Mouse (Mus musculus): ENCODE measurements around the gene Gm21860. TPM values are rescaled to one million over a fixed set of nuclear protein-coding genes. Genes with fewer than 3 reads are reported as not detected.
"Not testable (repeated sequence)": the region's sequence is repeated elsewhere in the genome, so short reads cannot be mapped to it uniquely, and the experiment has no call there.

The Gm21860 gene
- polyA plus RNA-seq, 1 experiment from 2014 or later, result not detected

DNA sequence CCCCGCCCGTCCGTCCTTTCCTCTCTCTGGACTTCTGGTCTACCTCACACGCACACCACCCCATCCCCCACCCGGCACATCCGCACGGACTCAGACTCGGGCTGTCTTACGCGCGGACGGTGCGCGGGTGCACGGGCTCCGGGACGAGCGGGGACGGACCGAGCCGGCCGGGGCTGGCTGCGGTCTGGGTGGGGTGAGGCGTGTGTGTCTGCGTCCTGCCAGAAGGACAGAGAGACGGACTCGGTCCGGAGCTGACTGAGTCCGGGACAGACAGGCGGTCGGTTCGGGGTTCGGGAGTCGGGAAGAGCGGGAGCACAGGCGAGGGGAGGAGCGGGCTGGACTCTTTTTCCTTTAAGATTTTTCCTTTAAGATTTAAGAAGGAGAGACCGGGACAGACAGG, 13.6 kb downstream of the Gm21860 start:
- Histone ChIP-seq H3K9me3 (replicated peaks; ENCODE audit: low read length) (peaks cover 31% of the 10 kb centered on the region), H3K36me3 (ENCODE audit: insufficient read depth, low read length) (peaks cover 37% of the 10 kb centered on the region)
- H3K9ac ChIP-seq (ENCODE audit: low read depth, low read length); H3K4me3 ChIP-seq (replicated peaks; ENCODE audit: low read depth, low read length); H3K4me1 ChIP-seq (replicated peaks; ENCODE audit: insufficient read depth, low read length); H3K27me3 ChIP-seq (ENCODE audit: insufficient read depth, low read length); H3K27ac ChIP-seq; H3K4me2 ChIP-seq (ENCODE audit: low read length): not testable (repeated sequence)
- DNase-seq (ENCODE audit: low spot score), result peak; percentile 58
- ATAC-seq (replicated peaks; ENCODE audit: low FRiP score, low read depth), result peak; percentile 33
- WGBS, result 76% methylated on average over 35 of the region's 38 CpGs

DNA sequence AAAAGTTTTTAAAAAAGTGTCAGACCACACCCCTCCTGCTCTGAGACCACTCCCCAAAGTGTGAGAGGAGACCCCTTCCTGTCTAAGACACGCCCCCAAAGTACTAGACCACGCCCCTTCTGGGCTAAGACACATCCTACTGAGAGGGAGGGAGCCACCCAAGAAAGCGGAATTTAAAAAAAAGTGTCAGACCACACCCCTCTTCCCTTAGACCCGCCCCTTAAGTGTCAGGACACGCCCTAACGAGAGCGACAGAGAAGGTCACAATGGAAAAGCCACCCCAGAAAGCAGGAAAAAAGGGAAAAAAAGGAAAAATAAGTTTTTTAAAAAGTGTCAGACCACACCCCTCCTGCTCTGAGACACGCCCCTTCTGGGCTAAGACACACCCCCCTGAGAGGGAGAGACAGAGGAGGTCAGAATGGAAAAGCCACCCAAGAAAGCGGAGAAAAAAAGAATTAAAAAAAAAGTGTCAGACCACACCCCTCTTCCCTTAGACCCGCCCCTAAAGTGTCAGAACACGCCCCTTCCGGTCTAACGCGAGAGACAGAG, 14.5 kb downstream of the Gm21860 start:
- no peak overlapping the region for H3K4me3 ChIP-seq (replicated peaks; ENCODE audit: low read depth, low read length)
- DNase-seq (ENCODE audit: low spot score) (peak; percentile 81), ATAC-seq (replicated peaks; ENCODE audit: low FRiP score, low read depth) (no peak)
- no peaks in the 10 kb centered on the region for H3K27me3 ChIP-seq (ENCODE audit: insufficient read depth, low read length)
- peaks cover 31% of the 10 kb centered on the region for H3K9me3 ChIP-seq (replicated peaks; ENCODE audit: low read length)
- H3K27ac ChIP-seq, result no peak overlapping the region
- no peak overlapping the region for H3K4me2 ChIP-seq (ENCODE audit: low read length)
- no peak overlapping the region for H3K9ac ChIP-seq (ENCODE audit: low read depth, low read length)
- H3K36me3 ChIP-seq (ENCODE audit: insufficient read depth, low read length), result peaks cover 37% of the 10 kb centered on the region
- no peak for TF ChIP-seq CTCF (IDR thresholded peaks at IDR 0.05; ENCODE audit: low read depth)
- 61% methylated on average over 14 of the region's 14 CpGs for WGBS
- no peaks in the 10 kb centered on the region for H3K4me1 ChIP-seq (replicated peaks; ENCODE audit: insufficient read depth, low read length)

GRCm38 (mm10) chrY:90739531-90740012, 15.0 kb downstream of the Gm21860 start:
- not testable (repeated sequence) for H3K27me3 ChIP-seq (ENCODE audit: insufficient read depth, low read length); H3K4me1 ChIP-seq (replicated peaks; ENCODE audit: insufficient read depth, low read length); DNase-seq (ENCODE audit: low spot score); H3K9ac ChIP-seq (ENCODE audit: low read depth, low read length); H3K4me2 ChIP-seq (ENCODE audit: low read length); H3K27ac ChIP-seq; H3K4me3 ChIP-seq (replicated peaks; ENCODE audit: low read depth, low read length); ATAC-seq (replicated peaks; ENCODE audit: low FRiP score, low read depth)
- peaks cover 37% of the 10 kb centered on the region for H3K36me3 ChIP-seq (ENCODE audit: insufficient read depth, low read length)
- H3K9me3 ChIP-seq (replicated peaks; ENCODE audit: low read length), result peaks cover 31% of the 10 kb centered on the region
- WGBS, result 63% methylated on average over 11 of the region's 11 CpGs

DNA sequence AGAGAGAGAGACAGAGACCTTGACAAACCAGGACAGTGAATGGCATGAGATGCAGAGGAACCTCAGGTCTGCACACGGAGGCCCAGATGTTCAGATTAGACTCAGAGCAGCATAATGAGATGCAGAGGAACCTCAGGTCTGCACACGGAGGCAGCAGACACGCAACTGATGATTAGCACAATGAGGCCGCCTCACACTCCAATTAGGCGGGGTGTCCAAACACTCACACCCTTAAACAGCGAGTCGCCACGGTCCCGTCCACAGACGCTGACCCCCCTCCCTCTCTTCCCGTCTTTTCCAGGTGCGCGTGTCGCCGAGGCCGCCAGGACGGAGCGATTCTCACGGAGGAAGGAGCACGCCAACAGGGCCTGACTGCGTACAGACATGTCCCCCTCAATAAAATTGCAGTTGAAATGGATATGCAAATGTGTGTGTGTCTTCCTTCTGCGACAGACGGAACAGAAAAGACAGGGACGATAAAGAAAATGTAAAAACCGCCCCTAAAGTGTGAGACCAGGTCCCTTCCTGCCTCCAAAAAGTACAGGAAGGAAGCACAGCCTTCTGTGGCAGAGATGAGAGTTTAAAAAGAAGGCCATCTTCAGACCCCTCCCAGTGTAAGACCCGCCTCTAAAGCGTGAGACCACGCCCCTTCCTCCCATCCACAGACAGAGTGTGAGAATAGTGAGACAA, 15.6 kb downstream of the Gm21860 start:
- Histone ChIP-seq H3K36me3 (ENCODE audit: insufficient read depth, low read length) (peaks cover 37% of the 10 kb centered on the region), H3K9me3 (replicated peaks; ENCODE audit: low read length) (peaks cover 31% of the 10 kb centered on the region)
- H3K4me3 ChIP-seq (replicated peaks; ENCODE audit: low read depth, low read length); H3K27ac ChIP-seq; H3K4me1 ChIP-seq (replicated peaks; ENCODE audit: insufficient read depth, low read length); H3K4me2 ChIP-seq (ENCODE audit: low read length); H3K27me3 ChIP-seq (ENCODE audit: insufficient read depth, low read length); H3K9ac ChIP-seq (ENCODE audit: low read depth, low read length): not testable (repeated sequence)
- 81% methylated on average over 28 of the region's 28 CpGs for WGBS
- DNase-seq (ENCODE audit: low spot score), result peak; percentile 67
- ATAC-seq (replicated peaks; ENCODE audit: low FRiP score, low read depth), result peak; percentile 45

DNA sequence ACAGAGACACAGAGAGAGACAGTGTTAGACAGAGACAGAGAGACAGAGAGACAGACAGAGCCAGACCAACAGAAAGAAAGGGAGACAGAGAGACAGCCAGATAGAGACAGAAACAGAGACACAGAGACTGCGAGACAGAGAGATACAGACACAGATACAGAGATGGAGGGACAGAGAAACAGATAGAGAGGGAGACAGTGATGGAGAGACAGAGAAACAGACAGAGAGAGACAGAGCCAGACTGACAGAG, 16.3 kb downstream of the Gm21860 start:
- Histone ChIP-seq H3K4me2 (ENCODE audit: low read length) (no peak overlapping the region), H3K4me1 (replicated peaks; ENCODE audit: insufficient read depth, low read length) (no peaks in the 10 kb centered on the region), H3K27me3 (ENCODE audit: insufficient read depth, low read length) (no peaks in the 10 kb centered on the region), H3K4me3 (replicated peaks; ENCODE audit: low read depth, low read length) (no peak overlapping the region), H3K36me3 (ENCODE audit: insufficient read depth, low read length) (peaks cover 37% of the 10 kb centered on the region), H3K9me3 (replicated peaks; ENCODE audit: low read length) (peaks cover 31% of the 10 kb centered on the region), H3K9ac (ENCODE audit: low read depth, low read length) (no peak overlapping the region), H3K27ac (no peak overlapping the region)
- no peak for ATAC-seq (replicated peaks; ENCODE audit: low FRiP score, low read depth)
- 89% methylated on average over 1 of the region's 1 CpGs for WGBS
- no peak for DNase-seq (ENCODE audit: low spot score)
- TF ChIP-seq CTCF (IDR thresholded peaks at IDR 0.05; ENCODE audit: low read depth), result no peak

GRCm38 (mm10) chrY:90737606-90738430, 16.8 kb downstream of the Gm21860 start:
- Histone ChIP-seq H3K27ac (no peak overlapping the region), H3K9ac (ENCODE audit: low read depth, low read length) (no peak overlapping the region), H3K4me3 (replicated peaks; ENCODE audit: low read depth, low read length) (no peak overlapping the region), H3K36me3 (ENCODE audit: insufficient read depth, low read length) (peaks cover 37% of the 10 kb centered on the region), H3K27me3 (ENCODE audit: insufficient read depth, low read length) (no peaks in the 10 kb centered on the region), H3K9me3 (replicated peaks; ENCODE audit: low read length) (peaks cover 31% of the 10 kb centered on the region), H3K4me2 (ENCODE audit: low read length) (no peak overlapping the region), H3K4me1 (replicated peaks; ENCODE audit: insufficient read depth, low read length) (no peaks in the 10 kb centered on the region)
- ATAC-seq (replicated peaks; ENCODE audit: low FRiP score, low read depth) (no peak), DNase-seq (ENCODE audit: low spot score) (no peak)
- WGBS, result 91% methylated on average over 7 of the region's 7 CpGs
- TF ChIP-seq CTCF (IDR thresholded peaks at IDR 0.05; ENCODE audit: low read depth), result no peak

- H3K4me1 ChIP-seq (replicated peaks; ENCODE audit: insufficient read depth, low read length); DNase-seq (ENCODE audit: low spot score); H3K27ac ChIP-seq; H3K4me3 ChIP-seq (replicated peaks; ENCODE audit: low read depth, low read length); H3K27me3 ChIP-seq (ENCODE audit: insufficient read depth, low read length); H3K9ac ChIP-seq (ENCODE audit: low read depth, low read length); H3K4me2 ChIP-seq (ENCODE audit: low read length); ATAC-seq (replicated peaks; ENCODE audit: low FRiP score, low read depth): not testable (repeated sequence)
- 89% methylated on average over 4 of the region's 9 CpGs for WGBS
- peaks cover 31% of the 10 kb centered on the region for H3K36me3 ChIP-seq (ENCODE audit: insufficient read depth, low read length)
- H3K9me3 ChIP-seq (replicated peaks; ENCODE audit: low read length), result peaks cover 27% of the 10 kb centered on the region
Measured at GRCm38 (mm10) chrY:90736217-90737000, 18.2 kb downstream of the Gm21860 start.

- 86% methylated on average over 1 of the region's 5 CpGs for WGBS
- H3K27ac ChIP-seq; H3K4me3 ChIP-seq (replicated peaks; ENCODE audit: low read depth, low read length): not testable (repeated sequence)
Measured at GRCm38 (mm10) chrY:90735181-90735895, 19.3 kb downstream of the Gm21860 start.

More at GRCm38 (mm10) chrY:90735181-90735895, 19.3 kb downstream of the Gm21860 start:
- H3K4me1 ChIP-seq (replicated peaks; ENCODE audit: insufficient read depth, low read length); H3K27me3 ChIP-seq (ENCODE audit: insufficient read depth, low read length); H3K9ac ChIP-seq (ENCODE audit: low read depth, low read length); H3K4me2 ChIP-seq (ENCODE audit: low read length); DNase-seq (ENCODE audit: low spot score); ATAC-seq (replicated peaks; ENCODE audit: low FRiP score, low read depth): not testable (repeated sequence)
- peaks cover 21% of the 10 kb centered on the region for H3K9me3 ChIP-seq (replicated peaks; ENCODE audit: low read length)
- peaks cover 29% of the 10 kb centered on the region for H3K36me3 ChIP-seq (ENCODE audit: insufficient read depth, low read length)
